In genomic region chr2:17539737-17540136, GRCm38 (mm10) we compare ENCODE assay signal across 15 mouse cellular contexts.
DNase-seq lines count a peak whose midpoint lies in the region; ATAC-seq and TF ChIP-seq lines count a peak whose summit lies in the region.
"Had no signal": no experiment of that assay in that cellular context is flagged by ENCODE, and none has a peak within 500 bp of the region (broad histone marks: within the 10 kb centered on the region; RNA-seq: fewer than 3 reads in every experiment).

No protein-coding gene starts in this region.

- no peak for TF ChIP-seq CTCF in heart, postnatal 0 days (IDR thresholded peaks at IDR 0.05; ENCODE audit: low read depth)
- no peak for TF ChIP-seq CTCF in midbrain, postnatal 0 days (IDR thresholded peaks at IDR 0.05)

- H3K9me3 ChIP-seq in heart, postnatal 0 days (replicated peaks; ENCODE audit: control insufficient read depth, low read length): no peaks in the 10 kb centered on the region
- H3K9me3 ChIP-seq in midbrain, embryonic 14.5 days (ENCODE audit: control insufficient read depth, low read length): no peaks in the 10 kb centered on the region
- no peaks in the 10 kb centered on the region for H3K9me3 ChIP-seq in midbrain, postnatal 0 days (ENCODE audit: low read length)
- H3K9me3 ChIP-seq: neural tube, embryonic 13.5 days had no signal

- no peaks in the 10 kb centered on the region for H3K36me3 ChIP-seq in heart, postnatal 0 days (replicated peaks; ENCODE audit: control insufficient read depth, insufficient read depth, low read length)
- H3K36me3 ChIP-seq in midbrain, embryonic 14.5 days (ENCODE audit: control insufficient read depth, insufficient read depth, low read length): no peaks in the 10 kb centered on the region
- no peaks in the 10 kb centered on the region for H3K36me3 ChIP-seq in midbrain, postnatal 0 days (ENCODE audit: insufficient read depth, low read length)
- H3K36me3 ChIP-seq: neural tube, embryonic 13.5 days had no signal

- no peak overlapping the region for H3K9ac ChIP-seq in heart, postnatal 0 days (replicated peaks; ENCODE audit: low read depth, low read length)
- H3K9ac ChIP-seq in midbrain, embryonic 14.5 days (replicated peaks; ENCODE audit: low read length): no peak overlapping the region
- H3K9ac ChIP-seq in midbrain, postnatal 0 days (replicated peaks; ENCODE audit: low read length, poor library complexity, severe bottlenecking): no peak overlapping the region
- H3K9ac ChIP-seq: hindbrain, embryonic 14.5 days; liver, embryonic 14.5 days; neural tube, embryonic 13.5 days had no signal

- intact Hi-C loops in heart, postnatal 36 days (cut with DNase I): no loop called here

- DNase-seq in cerebellum, postnatal 25 days: peak; percentile 14 to 43
- DNase-seq in cerebellum, adult 9-11 months: no peak
- DNase-seq in heart, postnatal 0 days (ENCODE audit: low spot score): no peak
- DNase-seq in heart, postnatal 36 days: no peak
- DNase-seq in midbrain, embryonic 14.5 days: peak; percentile 13
- no peak for DNase-seq in midbrain, postnatal 0 days (ENCODE audit: low spot score)
- no peak for DNase-seq in right cerebral cortex, postnatal 36 days (ENCODE audit: low spot score in 2 of 2)
- DNase-seq: adrenal gland, adult 8-10 months; gastrocnemius, adult 2 months; thymus, postnatal 36 days had no signal

- peak overlapping the region; percentile 15; the same call in 1 of the 2 replicates for H3K4me3 ChIP-seq in heart, postnatal 0 days (ENCODE audit: low read depth, low read length)
- H3K4me3 ChIP-seq in midbrain, embryonic 14.5 days (replicated peaks; ENCODE audit: low read depth, low read length): no peak overlapping the region
- no peak overlapping the region for H3K4me3 ChIP-seq in midbrain, postnatal 0 days (ENCODE audit: low read depth, low read length)
- H3K4me3 ChIP-seq: gastrocnemius, adult 2 months; neural tube, embryonic 13.5 days had no signal

- peak overlapping the region; percentile 44 for H3K4me2 ChIP-seq in heart, postnatal 0 days (ENCODE audit: low read depth, low read length)
- no peak overlapping the region for H3K4me2 ChIP-seq in midbrain, embryonic 14.5 days (ENCODE audit: low read length)
- H3K4me2 ChIP-seq in midbrain, postnatal 0 days (ENCODE audit: low read depth, low read length, poor library complexity, severe bottlenecking): no peak overlapping the region
- H3K4me2 ChIP-seq: hindbrain, embryonic 14.5 days; neural tube, embryonic 13.5 days had no signal

- peak overlapping the region; percentile 30; the same call in 1 of the 2 replicates for H3K27ac ChIP-seq in heart, postnatal 0 days (ENCODE audit: low read depth)
- no peak overlapping the region for H3K27ac ChIP-seq in midbrain, embryonic 14.5 days (replicated peaks; ENCODE audit: low read depth, low read length)
- H3K27ac ChIP-seq in midbrain, postnatal 0 days (ENCODE audit: low read depth, low read length): no peak overlapping the region
- H3K27ac ChIP-seq: gastrocnemius, adult 2 months; hindbrain, embryonic 14.5 days; liver, embryonic 14.5 days; neural tube, embryonic 13.5 days had no signal

- no peak for ATAC-seq in heart, postnatal 0 days (ENCODE audit: insufficient read depth, low read depth)
- ATAC-seq in midbrain, embryonic 14.5 days (ENCODE audit: low FRiP score, low TSS enrichment): no peak
- no peak for ATAC-seq in midbrain, postnatal 0 days (ENCODE audit: low FRiP score)
- ATAC-seq: intestine, postnatal 0 days had no signal

- WGBS in heart, postnatal 0 days: 33% methylated on average over 10 of the region's 10 CpGs
- 56% methylated on average over 10 of the region's 10 CpGs for WGBS in midbrain, embryonic 14.5 days
- 52% methylated on average over 10 of the region's 10 CpGs for WGBS in midbrain, postnatal 0 days

- H3K4me1 ChIP-seq in heart, postnatal 0 days (ENCODE audit: control insufficient read depth, insufficient read depth): peaks cover 8% of the 10 kb centered on the region
- no peaks in the 10 kb centered on the region for H3K4me1 ChIP-seq in midbrain, embryonic 14.5 days (ENCODE audit: control insufficient read depth, insufficient read depth, low read length)
- no peaks in the 10 kb centered on the region for H3K4me1 ChIP-seq in midbrain, postnatal 0 days (ENCODE audit: insufficient read depth, low read length)
- H3K4me1 ChIP-seq: neural tube, embryonic 13.5 days had no signal

- no peaks in the 10 kb centered on the region for H3K27me3 ChIP-seq in heart, postnatal 0 days (ENCODE audit: control insufficient read depth, insufficient read depth, low read length)
- no peaks in the 10 kb centered on the region for H3K27me3 ChIP-seq in midbrain, embryonic 14.5 days (ENCODE audit: control insufficient read depth, insufficient read depth, low read length)
- no peaks in the 10 kb centered on the region for H3K27me3 ChIP-seq in midbrain, postnatal 0 days (ENCODE audit: insufficient read depth, low read length)
- H3K27me3 ChIP-seq: CH12.LX; neural tube, embryonic 13.5 days had no signal

- TF ChIP-seq EP300 in heart, postnatal 0 days (IDR thresholded peaks at IDR 0.05; ENCODE audit: low read depth): no peak

Comparison
In these comparisons a context has a peak if more than half of its experiments do, and no peak if none do; other contexts are left out.
1. DNase-seq: peak in cerebellum, postnatal 25 days (2 of 2) and midbrain, embryonic 14.5 days (single experiment); none in cerebellum, adult 9-11 months (single experiment), heart, postnatal 0 days (single experiment), heart, postnatal 36 days (0 of 2), midbrain, postnatal 0 days (single experiment) and right cerebral cortex, postnatal 36 days (0 of 2).